Mouse (Mus musculus): ENCODE measurements around the gene Gm4559. TPM values are rescaled to one million over a fixed set of nuclear protein-coding genes. Genes with fewer than 3 reads are reported as not detected.
"Not testable (repeated sequence)": the region's sequence is repeated elsewhere in the genome, so short reads cannot be mapped to it uniquely, and the experiment has no call there.

Gene Gm4559
- polyA plus RNA-seq (2012; fragmentation: generic; extraction: Trizol): not detected

DNA sequence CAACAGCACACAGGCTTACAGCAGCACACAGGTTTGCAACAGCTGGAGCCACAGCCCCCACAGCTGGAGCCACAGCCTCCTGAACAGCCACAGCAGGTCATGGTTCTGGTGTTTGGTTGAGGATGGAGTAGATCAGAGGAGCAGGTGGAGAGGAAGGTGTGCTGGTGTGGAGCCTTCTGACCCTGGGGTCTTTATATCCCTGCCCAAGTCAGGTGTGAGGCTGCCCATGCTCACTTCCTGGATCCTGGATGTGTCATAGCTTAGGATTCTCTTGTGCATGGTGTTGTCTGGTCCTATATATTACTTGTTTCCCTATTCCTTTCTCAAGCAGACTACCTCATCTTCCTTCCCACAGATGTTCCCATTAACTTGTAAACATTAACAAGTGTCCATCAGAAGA, at the start of gene Gm4559:
Gene Gm4559, minus strand, starts transcription at position 101 of the 400 bp plus-strand sequence.
- H3ac ChIP-seq (ENCODE audit: control insufficient read depth, insufficient read length); H3K79me2 ChIP-seq (ENCODE audit: control insufficient read depth, insufficient read depth); H3K27me3 ChIP-seq (ENCODE audit: control insufficient read depth, insufficient read depth, insufficient read length): not testable (repeated sequence)

DNA sequence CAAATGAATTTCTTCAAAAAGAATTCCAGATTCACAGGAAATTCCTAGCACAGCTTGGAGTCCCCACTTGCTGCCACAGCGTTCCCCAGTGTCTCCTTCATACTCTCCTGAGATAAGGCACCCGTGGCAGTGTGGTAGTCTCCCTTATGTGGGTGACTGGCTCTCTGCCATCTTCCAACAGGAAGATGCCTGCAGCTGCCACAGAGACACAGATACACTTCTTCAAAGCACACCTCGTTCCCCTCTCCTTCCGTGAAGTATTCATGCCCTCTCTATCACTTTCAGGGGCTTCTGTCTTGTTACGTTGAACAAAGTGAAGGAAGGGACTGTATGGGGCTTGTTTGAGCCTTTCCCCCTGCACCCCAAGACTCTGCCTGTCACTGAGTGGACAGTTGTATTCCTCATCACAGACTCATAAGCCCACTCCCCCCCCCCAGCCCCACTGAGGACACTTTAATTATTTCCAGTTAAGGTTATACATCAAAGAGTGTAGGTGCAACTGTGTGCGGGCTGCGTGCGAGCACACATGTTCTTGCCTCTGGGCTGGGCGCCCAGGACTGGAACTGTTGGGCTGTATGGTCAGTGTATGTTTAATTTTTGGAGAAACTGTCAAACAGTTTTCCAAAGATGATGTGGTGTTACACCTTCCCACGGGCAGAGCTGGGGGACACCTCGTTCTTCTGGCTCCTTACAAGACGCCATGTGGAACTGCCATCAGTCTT, 49.4 kb upstream of the Gm4559 start:
- Histone ChIP-seq H3ac (ENCODE audit: control insufficient read depth, insufficient read length) (no peak overlapping the region), H3K79me2 (ENCODE audit: control insufficient read depth, insufficient read depth) (no peaks in the 10 kb centered on the region), H3K4me2 (ENCODE audit: low read depth) (no peak overlapping the region), H3K4me3 (no peak overlapping the region), H3K36me3 (ENCODE audit: control insufficient read depth, insufficient read depth) (no peaks in the 10 kb centered on the region), H3K27me3 (ENCODE audit: control insufficient read depth, insufficient read depth, insufficient read length) (no peaks in the 10 kb centered on the region)
- TF ChIP-seq SRF (IDR thresholded peaks at IDR 0.05; ENCODE audit: control insufficient read depth, insufficient read length, low read depth) (no peak), E2F4 (IDR thresholded peaks at IDR 0.05; ENCODE audit: insufficient read depth) (no peak), POLR2AphosphoS2 (IDR thresholded peaks at IDR 0.05; ENCODE audit: insufficient read length, low read depth) (no peak), TCF12 (IDR thresholded peaks at IDR 0.05; ENCODE audit: insufficient read depth, poor library complexity, severe bottlenecking) (no peak), TCF3 (IDR thresholded peaks at IDR 0.05; ENCODE audit: insufficient read length, low read depth) (no peak)

More for the DNA sequence above, at the start of gene Gm4559:
- not testable (repeated sequence) for H3K4me3 ChIP-seq; H3K36me3 ChIP-seq (ENCODE audit: control insufficient read depth, insufficient read depth); H3K4me2 ChIP-seq (ENCODE audit: low read depth)

DNA sequence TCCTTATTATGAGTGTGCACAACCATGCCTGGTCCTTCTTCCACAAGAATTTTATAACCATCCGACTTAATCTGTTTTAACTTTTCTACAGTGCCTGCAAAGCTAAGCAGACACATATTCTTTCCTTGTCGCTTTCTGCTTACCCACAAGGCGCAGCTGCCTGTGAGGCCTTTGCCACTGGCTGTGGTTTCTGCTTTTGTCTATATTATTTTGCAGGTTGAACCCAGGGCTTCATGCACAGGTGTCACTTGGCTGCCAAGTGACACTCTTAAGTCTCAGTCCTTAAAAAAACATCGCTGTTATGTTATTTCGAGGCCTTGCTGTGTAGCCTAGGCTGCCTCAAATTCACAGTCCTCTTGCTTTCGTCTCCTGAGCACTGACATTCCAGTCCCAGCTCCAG, 48.5 kb upstream of the Gm4559 start:
- no peak for TF ChIP-seq POLR2AphosphoS2 (IDR thresholded peaks at IDR 0.05; ENCODE audit: insufficient read length, low read depth)
- no peak for TF ChIP-seq POLR2A (IDR thresholded peaks at IDR 0.05; ENCODE audit: insufficient read length, low read depth)
- TF ChIP-seq CEBPB (IDR thresholded peaks at IDR 0.05; ENCODE audit: insufficient read depth, poor library complexity, severe bottlenecking): no peak
- no peak for TF ChIP-seq MYOG (IDR thresholded peaks at IDR 0.05; ENCODE audit: control insufficient read depth in 1 of 3, insufficient read depth in 1 of 3, insufficient read length in 2 of 3, low read depth in 2 of 3)
- no peak for TF ChIP-seq REST (IDR thresholded peaks at IDR 0.05; ENCODE audit: insufficient read depth, insufficient read length)
- TF ChIP-seq E2F4 (IDR thresholded peaks at IDR 0.05; ENCODE audit: insufficient read depth): no peak
- TF ChIP-seq MYOD1 (IDR thresholded peaks at IDR 0.05; ENCODE audit: control insufficient read depth in 1 of 3, insufficient read length in 2 of 3, low read depth in 2 of 3): no peak
- no peak for TF ChIP-seq TCF12 (IDR thresholded peaks at IDR 0.05; ENCODE audit: insufficient read depth, poor library complexity, severe bottlenecking)
- Histone ChIP-seq H3K36me3 (ENCODE audit: control insufficient read depth, insufficient read depth) (no peaks in the 10 kb centered on the region), H3K4me3 (no peak overlapping the region), H3ac (ENCODE audit: control insufficient read depth, insufficient read length) (no peak overlapping the region), H3K4me2 (ENCODE audit: low read depth) (no peak overlapping the region), H3K27me3 (ENCODE audit: control insufficient read depth, insufficient read depth, insufficient read length) (no peaks in the 10 kb centered on the region), H3K79me2 (ENCODE audit: control insufficient read depth, insufficient read depth) (no peaks in the 10 kb centered on the region)

DNA sequence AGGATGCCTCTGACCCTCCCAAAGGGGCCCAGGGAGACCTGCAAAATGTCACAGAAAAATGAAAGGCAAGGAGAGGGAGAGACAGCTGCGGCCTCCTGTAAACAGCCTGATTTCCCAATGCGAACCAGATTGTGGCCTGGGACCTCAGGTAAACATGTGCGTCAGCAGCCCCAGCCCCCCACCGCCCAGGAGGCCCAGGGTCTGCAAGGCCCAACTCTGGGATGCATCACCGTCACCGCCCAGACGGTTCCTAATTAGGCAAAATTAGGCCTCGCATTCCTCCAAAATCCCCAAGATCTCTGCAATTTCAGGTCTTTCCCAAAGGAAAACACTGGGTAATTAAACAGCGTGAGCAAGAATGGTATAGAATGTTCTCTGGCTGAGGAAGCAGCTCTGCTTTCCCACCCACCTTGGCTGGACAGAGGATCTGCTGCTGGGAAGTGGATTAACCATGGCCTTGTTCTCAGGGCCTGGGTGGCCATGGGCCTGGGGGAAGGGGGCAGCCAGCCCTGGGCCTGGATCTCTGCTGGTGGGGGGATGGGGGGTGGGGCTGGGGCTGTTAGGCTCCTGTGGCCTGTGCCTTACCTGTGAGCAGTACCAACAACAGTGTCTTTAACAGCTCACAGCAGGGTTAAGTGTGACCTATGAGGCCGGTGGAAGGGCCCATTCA, 47.6 kb upstream of the Gm4559 start:
- not testable (repeated sequence) for H3K27me3 ChIP-seq (ENCODE audit: control insufficient read depth, insufficient read depth, insufficient read length); H3K79me2 ChIP-seq (ENCODE audit: control insufficient read depth, insufficient read depth); H3K36me3 ChIP-seq (ENCODE audit: control insufficient read depth, insufficient read depth); H3K4me2 ChIP-seq (ENCODE audit: low read depth); H3K4me3 ChIP-seq; H3ac ChIP-seq (ENCODE audit: control insufficient read depth, insufficient read length)

DNA sequence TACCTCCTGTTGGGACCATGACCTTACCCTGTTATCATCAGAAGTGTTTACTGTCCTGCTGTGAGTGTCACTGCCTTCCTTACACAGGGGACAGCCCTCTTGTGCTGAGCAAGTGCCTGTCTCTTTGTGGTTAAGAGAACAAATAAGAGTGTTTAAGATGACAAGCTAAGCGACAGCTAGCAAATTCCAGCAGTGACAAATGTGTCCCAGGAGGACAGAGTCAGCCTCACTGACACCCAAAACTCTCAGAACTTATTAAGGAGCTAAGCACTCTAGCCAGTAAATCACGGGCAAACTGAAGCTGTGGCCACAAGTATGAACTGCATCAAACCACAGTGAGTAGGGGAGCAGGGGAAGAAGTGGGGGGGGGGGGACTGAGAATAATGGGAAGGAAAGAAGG, 46.7 kb upstream of the Gm4559 start:
- Histone ChIP-seq H3K79me2 (ENCODE audit: control insufficient read depth, insufficient read depth) (no peaks in the 10 kb centered on the region), H3K36me3 (ENCODE audit: control insufficient read depth, insufficient read depth) (no peaks in the 10 kb centered on the region), H3K27me3 (ENCODE audit: control insufficient read depth, insufficient read depth, insufficient read length) (no peaks in the 10 kb centered on the region), H3ac (ENCODE audit: control insufficient read depth, insufficient read length) (no peak overlapping the region), H3K4me3 (no peak overlapping the region), H3K4me2 (ENCODE audit: low read depth) (no peak overlapping the region)
- no peak for TF ChIP-seq TCF3 (IDR thresholded peaks at IDR 0.05; ENCODE audit: insufficient read length, low read depth)
- no peak for TF ChIP-seq USF1 (IDR thresholded peaks at IDR 0.05; ENCODE audit: low read depth)
- no peak for TF ChIP-seq MYOD1 (IDR thresholded peaks at IDR 0.05; ENCODE audit: control insufficient read depth in 1 of 3, insufficient read length in 2 of 3, low read depth in 2 of 3)
- TF ChIP-seq REST (IDR thresholded peaks at IDR 0.05; ENCODE audit: insufficient read depth, insufficient read length): no peak
- TF ChIP-seq MYOG (IDR thresholded peaks at IDR 0.05; ENCODE audit: control insufficient read depth in 1 of 3, insufficient read depth in 1 of 3, insufficient read length in 2 of 3, low read depth in 2 of 3): no peak
- no peak for TF ChIP-seq MAX (IDR thresholded peaks at IDR 0.05; ENCODE audit: low read depth)
- no peak for TF ChIP-seq TCF12 (IDR thresholded peaks at IDR 0.05; ENCODE audit: insufficient read depth, poor library complexity, severe bottlenecking)

DNA sequence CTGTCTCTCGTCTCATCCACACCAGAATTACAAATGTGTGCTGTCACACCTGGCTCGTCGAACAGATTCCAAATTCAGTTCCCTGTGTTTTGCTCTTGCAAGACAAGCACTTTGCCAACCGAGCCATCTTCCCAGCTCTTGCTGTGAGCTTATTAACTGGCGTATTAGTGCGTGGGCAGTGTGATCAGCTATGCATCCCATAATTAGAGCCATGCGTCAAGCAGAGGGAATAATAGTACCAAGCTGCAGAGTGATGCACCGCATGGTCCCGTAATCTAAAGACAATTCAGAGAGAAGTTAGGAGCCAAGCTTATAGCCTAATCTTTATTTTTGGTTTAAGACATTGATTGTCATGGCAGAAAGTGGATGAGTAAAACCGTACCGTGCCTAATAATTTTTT, 45.0 kb upstream of the Gm4559 start:
- Histone ChIP-seq H3K4me3 (no peak overlapping the region), H3K27me3 (ENCODE audit: control insufficient read depth, insufficient read depth, insufficient read length) (no peaks in the 10 kb centered on the region), H3ac (ENCODE audit: control insufficient read depth, insufficient read length) (no peak overlapping the region), H3K79me2 (ENCODE audit: control insufficient read depth, insufficient read depth) (no peaks in the 10 kb centered on the region), H3K36me3 (ENCODE audit: control insufficient read depth, insufficient read depth) (no peaks in the 10 kb centered on the region), H3K4me2 (ENCODE audit: low read depth) (no peak overlapping the region)
- TF ChIP-seq CEBPB (IDR thresholded peaks at IDR 0.05; ENCODE audit: insufficient read depth, poor library complexity, severe bottlenecking): no peak
- TF ChIP-seq TCF3 (IDR thresholded peaks at IDR 0.05; ENCODE audit: insufficient read length, low read depth): no peak
- TF ChIP-seq POLR2AphosphoS2 (IDR thresholded peaks at IDR 0.05; ENCODE audit: insufficient read length, low read depth): no peak
- no peak for TF ChIP-seq TCF12 (IDR thresholded peaks at IDR 0.05; ENCODE audit: insufficient read depth, poor library complexity, severe bottlenecking)
- no peak for TF ChIP-seq USF1 (IDR thresholded peaks at IDR 0.05; ENCODE audit: low read depth)
- no peak for TF ChIP-seq MAX (IDR thresholded peaks at IDR 0.05; ENCODE audit: low read depth)
- TF ChIP-seq SRF (IDR thresholded peaks at IDR 0.05; ENCODE audit: control insufficient read depth, insufficient read length, low read depth): no peak
- no peak for TF ChIP-seq E2F4 (IDR thresholded peaks at IDR 0.05; ENCODE audit: insufficient read depth)
- no peak for TF ChIP-seq POLR2A (IDR thresholded peaks at IDR 0.05; ENCODE audit: insufficient read length, low read depth)
- TF ChIP-seq MYOG (IDR thresholded peaks at IDR 0.05; ENCODE audit: control insufficient read depth in 1 of 3, insufficient read depth in 1 of 3, insufficient read length in 2 of 3, low read depth in 2 of 3): no peak
- no peak for TF ChIP-seq MYOD1 (IDR thresholded peaks at IDR 0.05; ENCODE audit: control insufficient read depth in 1 of 3, insufficient read length in 2 of 3, low read depth in 2 of 3)
- TF ChIP-seq REST (IDR thresholded peaks at IDR 0.05; ENCODE audit: insufficient read depth, insufficient read length): no peak

All from myocyte (in vitro differentiated cells).